Mouse (Mus musculus) olfactory bulb, adult 2 months (tissue): ENCODE data around the gene Hist2h3b. TPM values are rescaled to one million over a fixed set of nuclear protein-coding genes. Genes with fewer than 3 reads are reported as not detected.
"Not testable (repeated sequence)": the region's sequence is repeated elsewhere in the genome, so short reads cannot be mapped to it uniquely, and the experiment has no call there.

Experiments used
- H3K27ac ChIP-seq: fragments of 200-500 bp; 2 replicates; pipeline ENCODE4 v1.5.1; 2012; ENCODE audit warnings: low read depth, low read length; ENCODE audit not compliant: insufficient read depth
- H3K4me1 ChIP-seq: fragments of 200-500 bp; 2 replicates; pipeline ENCODE4 v1.6.1; 2012; ENCODE audit warnings: low read length; ENCODE audit not compliant: control insufficient read depth, insufficient read depth
- H3K4me3 ChIP-seq: fragments of 200-500 bp; 2 replicates; pipeline ENCODE4 v1.5.1; 2012; ENCODE audit warnings: mild to moderate bottlenecking, low read depth, low read length, moderate library complexity; ENCODE audit not compliant: insufficient read depth
- CTCF ChIP-seq: fragments of 200-500 bp; IDR thresholded peaks from 2 replicates; pipeline ENCODE4 v1.5.1; 2012; ENCODE audit warnings: low read depth, mild to moderate bottlenecking, low read length, moderate library complexity; ENCODE audit not compliant: insufficient read depth
- POLR2A ChIP-seq: fragments of 200-500 bp; IDR thresholded peaks from 2 replicates; pipeline ENCODE4 v1.6.1; 2012; ENCODE audit warnings: mild to moderate bottlenecking, low read depth, low read length, moderate library complexity; ENCODE audit not compliant: insufficient read depth
- WGBS: fragments of 180-500 bp; shearing (Covaris S2); methylation state at CpG from one replicate; pipeline ENCODE4 v1.1.7; 2018; 5-methylcytosine and 5-hydroxymethylcytosine counted together
- polyA plus RNA-seq: library from polyadenylated mRNA; stranded (reverse); fragments of >200 nt; gene quantifications from 2 replicates; pipeline ENCODE4 v1.2.4, GENCODE M21; 2012; ENCODE audit warnings: low replicate concordance; ENCODE audit not compliant: missing spikeins, insufficient read depth, insufficient read length

Hist2h3b gene
- polyA plus RNA-seq: not detected in 2 replicates

DNA sequence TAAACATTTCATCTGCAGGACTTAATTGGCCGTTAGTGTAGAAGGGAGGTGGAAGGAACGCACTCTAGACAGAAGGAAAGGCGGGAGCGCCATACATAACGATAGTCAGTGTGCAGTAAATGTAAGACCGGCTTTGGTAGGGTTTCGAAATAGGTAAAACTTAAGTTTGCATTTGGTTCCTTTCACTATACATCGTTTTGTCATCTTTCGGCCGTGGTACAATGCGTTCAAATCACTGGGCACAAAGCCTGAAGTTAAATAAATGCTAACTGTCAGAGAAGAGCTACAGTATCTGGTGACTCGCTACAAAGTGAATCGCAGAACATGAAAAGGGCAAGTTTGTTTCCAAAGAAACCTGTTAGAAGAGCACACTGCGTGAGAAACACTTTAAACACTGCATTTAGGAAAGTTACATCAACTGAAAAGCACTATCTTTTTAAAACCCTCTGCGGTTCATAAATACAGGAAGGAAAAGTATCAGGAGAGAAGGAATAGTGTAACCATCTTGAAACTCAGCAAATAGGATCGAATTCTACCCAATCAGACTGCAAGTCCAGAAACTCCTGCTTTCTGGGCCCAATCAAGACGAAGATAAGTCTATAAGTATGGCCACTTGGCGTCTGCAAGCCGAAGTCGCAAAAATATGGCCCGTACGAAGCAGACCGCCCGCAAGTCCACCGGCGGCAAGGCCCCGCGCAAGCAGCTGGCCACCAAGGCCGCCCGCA, at the start of gene Hist2h3b:
Hist2h3b (plus strand) TSS at position 604 of the 725 bp plus-strand sequence.
- Histone ChIP-seq H3K4me3 (peak within 1 kb of the TSS; percentile 86), H3K4me1 (peaks cover 3% of the 10 kb centered on the region; the same call in 1 of the 2 replicates), H3K27ac (peak within 1 kb of the TSS; percentile 98)
- TF ChIP-seq POLR2A: peak; percentile 86
- TF ChIP-seq CTCF: no peak
- WGBS: 5% methylated on average over 30 of the region's 30 CpGs

DNA sequence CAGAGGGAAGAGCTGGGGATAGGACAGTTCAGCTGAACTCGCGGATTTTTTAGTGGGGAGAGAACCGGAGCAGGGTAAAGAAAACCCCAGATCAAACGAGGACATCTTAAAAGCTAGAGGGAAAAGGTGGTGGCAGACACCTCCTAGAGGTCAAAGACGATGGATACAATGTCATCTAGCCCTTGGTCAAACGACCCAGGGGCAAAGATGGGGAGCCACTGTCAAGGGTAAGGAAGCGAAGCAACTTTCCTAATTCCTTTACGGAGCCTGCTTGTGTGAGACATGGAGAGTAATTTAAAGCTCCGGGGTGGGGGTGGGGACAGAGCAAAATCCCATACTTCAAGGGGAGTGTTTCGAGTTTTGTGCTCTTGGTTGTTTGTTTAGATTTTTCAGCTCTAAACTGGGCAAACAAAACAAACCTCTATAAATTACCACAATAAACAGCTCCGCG, 49.2 kb upstream of the Hist2h3b start:
- peak overlapping the region; percentile 94 for H3K27ac ChIP-seq
- under 1% methylated on average over 12 of the region's 12 CpGs for WGBS
- H3K4me1 ChIP-seq: peaks cover 3% of the 10 kb centered on the region
- H3K4me3 ChIP-seq: peak overlapping the region; percentile 44
- TF ChIP-seq POLR2A: no peak
- no peak for TF ChIP-seq CTCF

DNA sequence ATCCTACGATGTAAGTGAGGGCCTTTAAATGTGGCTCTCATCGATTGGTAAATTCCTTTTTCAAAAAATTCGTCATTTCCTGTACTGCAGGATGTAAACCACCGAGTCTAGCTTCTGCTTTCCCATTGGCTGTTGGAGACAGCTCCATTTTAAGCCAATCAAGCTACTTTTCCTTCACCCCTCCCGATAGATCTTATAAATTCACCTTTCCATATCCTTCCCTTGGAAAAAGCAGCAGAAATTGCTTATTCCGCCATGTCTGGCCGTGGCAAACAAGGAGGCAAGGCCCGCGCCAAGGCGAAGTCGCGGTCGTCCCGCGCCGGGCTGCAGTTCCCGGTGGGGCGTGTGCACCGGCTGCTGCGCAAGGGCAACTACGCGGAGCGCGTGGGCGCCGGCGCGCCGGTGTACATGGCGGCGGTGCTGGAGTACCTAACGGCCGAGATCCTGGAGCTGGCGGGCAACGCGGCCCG, 48.8 kb upstream of the Hist2h3b start, which contains the start of the genes Bola1 and Hist2h2ab:
Bola1 (minus strand) TSS at position 49 of the 470 bp plus-strand sequence.
Hist2h2ab (plus strand) TSS at position 205 of the 470 bp plus-strand sequence.
- under 1% methylated on average over 37 of the region's 37 CpGs for WGBS
- Histone ChIP-seq H3K4me1 (peaks cover 5% of the 10 kb centered on the region), H3K27ac (peak within 1 kb of the TSS; percentile 98), H3K4me3 (peak within 1 kb of the TSS; percentile 78)
- TF ChIP-seq CTCF (no peak), POLR2A (peak; percentile 76)

DNA sequence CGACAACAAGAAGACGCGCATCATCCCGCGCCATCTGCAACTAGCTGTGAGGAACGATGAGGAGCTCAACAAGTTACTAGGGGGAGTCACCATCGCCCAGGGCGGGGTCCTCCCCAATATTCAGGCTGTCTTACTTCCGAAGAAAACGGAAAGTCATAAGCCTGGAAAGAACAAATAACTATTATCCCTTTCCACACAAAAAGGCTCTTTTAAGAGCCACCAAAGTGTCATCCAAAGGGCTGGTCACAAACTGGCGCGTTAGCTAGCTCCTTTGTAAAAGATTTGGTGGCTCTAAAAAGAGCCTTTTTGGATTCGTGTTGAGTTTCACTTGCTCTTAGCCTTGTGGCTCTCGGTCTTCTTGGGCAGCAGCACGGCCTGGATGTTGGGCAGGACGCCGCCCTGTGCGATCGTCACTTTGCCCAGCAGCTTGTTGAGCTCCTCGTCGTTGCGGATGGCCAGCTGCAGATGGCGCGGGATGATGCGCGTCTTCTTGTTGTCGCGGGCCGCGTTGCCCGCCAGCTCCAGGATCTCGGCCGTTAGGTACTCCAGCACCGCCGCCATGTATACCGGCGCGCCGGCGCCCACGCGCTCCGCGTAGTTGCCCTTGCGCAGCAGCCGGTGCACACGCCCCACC, 48.2 kb upstream of the Hist2h3b start:
- H3K4me3 ChIP-seq: peak overlapping the region; percentile 78
- not testable (repeated sequence) for H3K4me1 ChIP-seq
- peak; percentile 36 for TF ChIP-seq POLR2A
- WGBS: under 1% methylated on average over 34 of the region's 47 CpGs
- H3K27ac ChIP-seq: peak overlapping the region; percentile 98

DNA sequence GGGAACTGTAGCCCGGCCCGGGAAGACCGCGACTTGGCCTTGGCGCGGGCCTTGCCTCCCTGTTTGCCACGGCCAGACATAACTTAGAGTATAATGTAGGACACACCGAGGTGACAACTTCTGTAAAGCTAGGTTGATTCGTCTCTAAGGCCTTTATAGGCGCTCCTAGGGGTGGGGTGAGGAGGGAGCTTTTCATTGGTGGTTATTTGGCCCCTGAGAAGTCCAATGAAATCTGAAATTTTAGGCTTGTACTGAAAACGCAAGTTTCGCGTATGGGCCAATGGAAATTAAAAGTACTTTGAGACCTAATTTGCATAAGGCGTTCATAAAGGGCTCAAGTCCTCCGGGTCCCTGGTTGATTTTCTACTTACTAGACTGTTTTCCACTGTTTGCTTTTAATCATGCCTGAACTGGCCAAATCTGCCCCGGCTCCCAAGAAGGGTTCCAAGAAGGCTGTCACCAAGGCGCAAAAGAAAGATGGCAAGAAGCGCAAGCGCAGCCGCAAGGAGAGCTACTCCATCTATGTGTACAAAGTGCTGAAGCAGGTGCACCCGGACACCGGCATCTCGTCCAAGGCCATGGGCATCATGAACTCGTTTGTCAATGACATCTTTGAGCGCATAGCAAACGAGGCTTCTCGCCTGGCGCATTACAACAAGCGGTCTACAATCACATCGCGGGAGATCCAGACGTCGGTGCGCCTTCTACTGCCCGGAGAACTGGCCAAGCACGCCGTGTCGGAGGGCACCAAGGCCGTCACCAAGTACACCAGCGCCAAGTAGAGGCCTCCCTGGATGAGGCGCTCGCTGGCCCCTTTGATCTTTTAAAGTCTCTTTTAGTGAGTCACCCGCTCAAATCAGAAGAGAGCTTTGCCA, 47.5 kb upstream of the Hist2h3b start, which contains the start of the genes Hist2h2ac and Hist2h2be:
Hist2h2ac (minus strand) TSS at position 116 of the 875 bp plus-strand sequence.
Hist2h2be (plus strand) TSS at position 355 of the 875 bp plus-strand sequence.
- H3K4me1 ChIP-seq: peaks cover 10% of the 10 kb centered on the region
- WGBS: under 1% methylated on average over 43 of the region's 43 CpGs
- peak within 1 kb of the TSS; percentile 98 for H3K27ac ChIP-seq
- TF ChIP-seq CTCF: no peak
- TF ChIP-seq POLR2A: peak; percentile 51; the same call in 1 of the 2 replicates
- H3K4me3 ChIP-seq: peak within 1 kb of the TSS; percentile 78

DNA sequence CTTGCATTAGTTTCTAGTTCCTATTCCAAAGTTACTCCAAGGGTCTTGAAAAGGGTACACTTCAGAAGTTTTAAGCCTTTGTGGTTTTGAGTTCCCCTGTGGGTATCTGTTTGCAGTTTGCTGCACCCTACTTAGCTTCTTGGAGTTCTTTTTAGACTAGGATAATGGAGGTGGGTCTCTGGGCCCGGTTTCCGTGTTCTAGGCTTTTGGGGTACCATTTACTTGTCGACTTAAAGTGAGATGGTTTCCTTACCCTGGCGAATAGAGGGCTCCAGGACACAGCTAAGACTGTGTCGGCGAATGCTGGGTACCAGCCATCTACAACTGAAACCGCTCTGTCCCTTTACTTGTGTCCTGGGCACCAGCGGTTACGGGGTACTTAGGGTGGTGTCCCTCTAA, 46.8 kb upstream of the Hist2h3b start:
- peaks cover 10% of the 10 kb centered on the region for H3K4me1 ChIP-seq
- H3K4me3 ChIP-seq: peak overlapping the region; percentile 78
- H3K27ac ChIP-seq: peak overlapping the region; percentile 89
- 6% methylated on average over 9 of the region's 9 CpGs for WGBS
- TF ChIP-seq CTCF (no peak), POLR2A (no peak)

DNA sequence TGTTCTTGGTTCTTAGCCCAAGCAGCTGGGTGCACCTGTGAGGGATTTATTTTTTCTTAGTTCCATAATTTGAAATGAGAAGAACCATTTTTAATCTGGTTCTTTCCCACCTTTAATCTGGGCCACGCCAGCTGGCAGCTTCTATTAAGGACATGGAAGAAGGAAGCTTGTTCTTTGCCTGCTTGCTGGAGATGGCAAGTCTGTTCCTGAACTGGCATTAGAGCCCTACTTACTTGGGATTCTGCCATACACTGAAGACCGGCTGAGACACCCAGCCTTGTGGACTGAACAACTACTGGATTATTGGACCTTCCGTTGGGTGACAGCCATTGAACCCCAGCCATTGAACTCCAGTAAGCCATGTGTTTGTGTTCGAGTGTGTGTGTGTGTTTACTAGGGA, 45.7 kb upstream of the Hist2h3b start:
- Histone ChIP-seq H3K4me3 (no peak overlapping the region), H3K4me1 (peaks cover 12% of the 10 kb centered on the region), H3K27ac (no peak overlapping the region)
- 39% methylated on average over 4 of the region's 4 CpGs for WGBS
- no peak for TF ChIP-seq POLR2A

DNA sequence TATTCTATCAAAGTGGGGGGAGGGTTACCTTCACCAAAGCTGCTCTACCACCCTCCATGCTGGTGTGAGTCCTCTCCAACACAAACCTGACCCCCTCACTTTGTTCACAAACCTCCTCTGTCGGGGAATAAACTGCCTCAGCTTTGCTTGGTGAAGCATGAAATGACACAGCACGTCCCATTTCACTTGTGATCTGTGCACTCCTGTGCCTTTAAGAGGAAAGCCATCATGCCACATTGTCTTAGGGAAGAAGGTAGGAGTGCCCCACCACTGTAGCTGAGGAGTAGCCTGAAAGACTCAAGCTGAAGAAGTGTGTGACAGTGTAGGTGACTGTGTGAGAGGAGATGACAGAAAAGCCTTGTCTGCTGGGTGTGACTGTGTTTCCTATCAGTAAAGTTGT, 43.0 kb upstream of the Hist2h3b start:
- H3K4me3 ChIP-seq: no peak overlapping the region
- H3K27ac ChIP-seq: no peak overlapping the region
- TF ChIP-seq CTCF (no peak), POLR2A (no peak)
- H3K4me1 ChIP-seq: peaks cover 10% of the 10 kb centered on the region
- 32% methylated on average over 2 of the region's 2 CpGs for WGBS
